Mouse (Mus musculus) brain, embryonic 18.5 days (tissue): ENCODE measurements around the gene Palmd.

Experiments
- DNase-seq: peaks from one replicate; pipeline ENCODE4 v3.0.0-alpha.2; 2012; ENCODE audit warnings: low read depth, low spot score

Gene Palmd

GRCm38 (mm10) chr3:116892872-116893271 is 75.9 kb downstream of the Palmd start:
- DNase-seq = no peak

- no peak for DNase-seq
These were observed 76.6 kb downstream of the Palmd start for GRCm38 (mm10) chr3:116892206-116892563.

GRCm38 (mm10) chr3:116891436-116892205 is 77.2 kb downstream of the Palmd start:
- DNase-seq = no peak

- no peak for DNase-seq
These were observed 78.2 kb downstream of the Palmd start for GRCm38 (mm10) chr3:116890576-116890975.

GRCm38 (mm10) chr3:116889358-116889757 is 79.4 kb downstream of the Palmd start:
- DNase-seq = no peak

GRCm38 (mm10) chr3:116884941-116885340 is 83.8 kb downstream of the Palmd start:
- no peak for DNase-seq

- no peak for DNase-seq
These were observed 86.4 kb downstream of the Palmd start for GRCm38 (mm10) chr3:116882221-116882960.

- DNase-seq = no peak
These were observed 98.4 kb downstream of the Palmd start for GRCm38 (mm10) chr3:116870372-116870771.
